Mouse (Mus musculus): ENCODE results near the gene Glt1d1.

DNA sequence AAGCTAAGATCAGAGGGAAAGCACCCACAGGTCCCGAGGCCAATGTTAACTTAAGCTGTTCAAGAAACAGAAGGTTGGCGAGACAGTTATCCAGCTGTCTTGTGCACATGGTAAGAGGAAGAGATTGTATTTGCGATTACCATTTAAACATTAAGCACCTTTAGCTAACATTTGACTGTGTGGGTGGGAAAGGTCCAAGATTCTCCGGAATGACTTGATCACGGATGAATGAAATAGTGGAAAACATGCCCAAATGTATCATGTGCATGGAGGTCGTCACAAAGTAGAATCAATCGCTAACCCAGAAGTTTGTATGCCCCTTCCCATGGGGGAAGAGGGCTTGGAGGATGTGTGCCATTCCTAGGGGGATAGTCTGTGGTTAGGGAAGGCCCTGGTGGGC, 1.6 kb downstream of the Glt1d1 start:
- TF ChIP-seq POLR2A (IDR thresholded peaks at IDR 0.05; ENCODE audit: extremely low read depth, insufficient read depth, low read length), result no peak
- no peak for TF ChIP-seq CTCF (IDR thresholded peaks at IDR 0.05; ENCODE audit: low read depth, low read length)

Measured in liver, adult 2 months (tissue).